Mouse (Mus musculus) heart, postnatal 0 days (tissue): ENCODE results near the gene Rdh11. TPM values are rescaled to one million over a fixed set of nuclear protein-coding genes. Genes with fewer than 3 reads are reported as not detected.

Experiments
- ATAC-seq: fragments of 200-750 bp; cut with Nextera tagmentation; 2 replicates; pipeline ENCODE4 v1.8.0; 2017; ENCODE audit warnings: low read depth, moderate number of reproducible peaks, moderate library complexity; ENCODE audit not compliant: insufficient read depth
- DNase-seq: peaks from one replicate; pipeline ENCODE4 v3.0.0-alpha.2; 2016; ENCODE audit warnings: low spot score
- H3K27ac ChIP-seq: fragments of 300-500 bp; sonication (generic); 2 replicates; pipeline ENCODE4 v1.5.1; 2014; ENCODE audit warnings: low read depth, mild to moderate bottlenecking
- H3K27me3 ChIP-seq: fragments of 300-500 bp; sonication (generic); 2 replicates; pipeline ENCODE4 v1.6.1; 2014; ENCODE audit warnings: low read length, mixed read lengths; ENCODE audit not compliant: control insufficient read depth, insufficient read depth
- H3K36me3 ChIP-seq: fragments of 300-500 bp; sonication (generic); replicated peaks from 2 replicates; pipeline ENCODE4 v1.6.1; 2014; ENCODE audit warnings: low read length, mixed read lengths; ENCODE audit not compliant: control insufficient read depth, insufficient read depth
- H3K4me1 ChIP-seq: fragments of 300-500 bp; sonication (generic); 2 replicates; pipeline ENCODE4 v1.6.1; 2014; ENCODE audit warnings: antibody characterized with exemption; ENCODE audit not compliant: control insufficient read depth, insufficient read depth
- H3K4me2 ChIP-seq: fragments of 300-500 bp; sonication (generic); 2 replicates; pipeline ENCODE4 v1.6.1; 2014; ENCODE audit warnings: low read depth, mild to moderate bottlenecking, low read length, moderate library complexity
- H3K4me3 ChIP-seq: fragments of 300-500 bp; sonication (generic); 2 replicates; pipeline ENCODE4 v1.5.1; 2014; ENCODE audit warnings: low read depth, low read length
- H3K9ac ChIP-seq: fragments of 300-500 bp; sonication (generic); replicated peaks from 2 replicates; pipeline ENCODE4 v1.6.1; 2014; ENCODE audit warnings: low read depth, low read length, mixed read lengths
- H3K9me3 ChIP-seq: fragments of 300-500 bp; sonication (generic); replicated peaks from 2 replicates; pipeline ENCODE4 v1.6.1; 2016; ENCODE audit warnings: low read length; ENCODE audit not compliant: control insufficient read depth
- CTCF ChIP-seq: IDR thresholded peaks from 2 replicates; pipeline ENCODE4 v1.5.1; 2016; ENCODE audit warnings: antibody characterized with exemption, control low read depth, low read depth
- EP300 ChIP-seq: IDR thresholded peaks from 2 replicates; pipeline ENCODE4 v1.6.1; 2016; ENCODE audit warnings: antibody characterized with exemption, low read depth
- WGBS: fragments of 180-500 bp; shearing (Covaris S2); extraction: QIAGEN DNeasy Blood & Tissue Kit; methylation state at CpG from one replicate; pipeline ENCODE4 v1.1.7; 2014; 5-methylcytosine and 5-hydroxymethylcytosine counted together
- polyA plus RNA-seq: library from polyadenylated mRNA; unstranded; fragments of >200 nt; fragmentation: Nextera tagmentation; extraction: Ambion mirVana; gene quantifications from 2 replicates; pipeline ENCODE4 v1.2.1, GENCODE M21; 2015
- total RNA-seq: library from RNA; depleted of rRNA; stranded (reverse); fragments of >200 nt; gene quantifications from 2 replicates; pipeline ENCODE4 v1.2.3, GENCODE M21; 2014; ENCODE audit warnings: low replicate concordance

The Rdh11 gene
- total and polyA plus RNA-seq, 2 experiments from 2014 or later, result 6.7 to 6.8 TPM

DNA sequence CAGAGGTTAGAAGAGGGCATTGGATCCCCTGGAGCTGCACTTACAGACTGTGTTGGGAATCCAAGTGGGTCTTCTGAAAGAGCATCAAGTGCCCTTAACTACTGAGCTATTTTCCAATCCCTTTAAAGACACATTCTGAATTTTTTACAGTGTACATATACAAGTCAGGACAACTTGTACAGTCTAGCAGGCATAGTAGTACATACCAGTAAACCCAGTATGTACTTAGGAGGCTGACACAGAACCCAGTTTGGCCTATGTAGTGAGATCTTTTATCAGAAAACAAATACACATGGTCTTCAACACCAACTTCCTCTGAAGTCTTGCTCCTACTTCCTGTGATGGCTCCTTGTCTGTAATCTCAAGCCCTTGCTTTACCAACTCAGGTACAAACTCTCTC is 53.1 kb downstream of the Rdh11 start:
- H3K4me3 ChIP-seq, result no peak overlapping the region
- H3K36me3 ChIP-seq, result no peaks in the 10 kb centered on the region
- no peak for ATAC-seq
- H3K4me1 ChIP-seq, result no peaks in the 10 kb centered on the region
- H3K9ac ChIP-seq, result no peak overlapping the region
- DNase-seq, result no peak
- H3K9me3 ChIP-seq, result no peaks in the 10 kb centered on the region
- H3K4me2 ChIP-seq, result no peak overlapping the region
- no peak overlapping the region for H3K27ac ChIP-seq
- no peaks in the 10 kb centered on the region for H3K27me3 ChIP-seq
- TF ChIP-seq EP300 (no peak), CTCF (no peak)

DNA sequence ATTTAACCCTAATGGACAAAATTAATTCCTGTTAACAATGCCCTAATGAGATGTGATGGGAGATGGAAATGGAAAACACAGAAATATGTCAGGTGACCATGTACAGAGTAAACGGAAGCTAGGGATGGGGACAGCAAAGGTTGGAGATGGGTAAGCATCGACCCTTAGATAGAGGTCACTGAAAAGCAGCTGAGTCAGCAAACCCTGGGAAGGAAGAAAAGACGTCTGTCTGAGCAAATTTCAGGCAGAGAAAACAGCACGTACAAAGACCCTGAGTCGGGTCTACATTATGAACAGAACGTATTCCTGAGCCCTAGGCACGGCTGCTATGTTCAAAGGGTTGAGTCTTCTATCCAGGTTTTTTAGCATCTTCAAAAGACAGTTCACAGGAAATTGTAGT is 55.1 kb downstream of the Rdh11 start:
- no peak overlapping the region for H3K4me2 ChIP-seq
- H3K9me3 ChIP-seq, result no peaks in the 10 kb centered on the region
- ATAC-seq (no peak), DNase-seq (no peak)
- H3K9ac ChIP-seq, result no peak overlapping the region
- H3K4me1 ChIP-seq, result no peaks in the 10 kb centered on the region
- no peak overlapping the region for H3K27ac ChIP-seq
- TF ChIP-seq EP300, result no peak
- no peak for TF ChIP-seq CTCF
- WGBS, result 72% methylated on average over 7 of the region's 7 CpGs
- no peaks in the 10 kb centered on the region for H3K36me3 ChIP-seq
- no peak overlapping the region for H3K4me3 ChIP-seq
- peaks cover 14% of the 10 kb centered on the region for H3K27me3 ChIP-seq

DNA sequence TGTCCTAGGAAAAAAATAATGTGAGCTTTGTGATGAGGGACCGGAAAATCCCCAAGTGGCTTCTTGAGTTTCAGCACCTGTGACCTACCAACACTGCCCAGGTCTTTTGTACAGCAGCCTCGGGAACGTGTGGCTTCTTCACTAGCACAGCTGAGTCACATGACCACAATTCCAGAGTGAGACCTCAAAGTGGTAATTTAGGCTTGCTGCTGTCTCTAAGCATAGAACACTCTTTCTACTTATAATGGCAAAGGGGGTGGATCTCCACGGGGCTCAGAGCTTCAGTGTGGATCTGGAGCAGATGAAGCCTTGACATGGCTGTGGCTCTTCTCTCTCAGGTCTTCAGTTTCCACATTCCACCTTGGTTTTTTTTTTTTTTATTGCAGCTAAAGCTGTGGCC is 57.0 kb downstream of the Rdh11 start:
- 21% methylated on average over 4 of the region's 4 CpGs for WGBS
- H3K36me3 ChIP-seq, result no peaks in the 10 kb centered on the region
- ATAC-seq (no peak), DNase-seq (no peak)
- H3K9me3 ChIP-seq, result no peaks in the 10 kb centered on the region
- H3K4me1 ChIP-seq, result peaks cover 9% of the 10 kb centered on the region
- no peak overlapping the region for H3K27ac ChIP-seq
- no peak overlapping the region for H3K4me2 ChIP-seq
- H3K4me3 ChIP-seq, result no peak overlapping the region
- no peak overlapping the region for H3K9ac ChIP-seq
- no peak for TF ChIP-seq CTCF
- no peak for TF ChIP-seq EP300
- H3K27me3 ChIP-seq, result peaks cover 32% of the 10 kb centered on the region

DNA sequence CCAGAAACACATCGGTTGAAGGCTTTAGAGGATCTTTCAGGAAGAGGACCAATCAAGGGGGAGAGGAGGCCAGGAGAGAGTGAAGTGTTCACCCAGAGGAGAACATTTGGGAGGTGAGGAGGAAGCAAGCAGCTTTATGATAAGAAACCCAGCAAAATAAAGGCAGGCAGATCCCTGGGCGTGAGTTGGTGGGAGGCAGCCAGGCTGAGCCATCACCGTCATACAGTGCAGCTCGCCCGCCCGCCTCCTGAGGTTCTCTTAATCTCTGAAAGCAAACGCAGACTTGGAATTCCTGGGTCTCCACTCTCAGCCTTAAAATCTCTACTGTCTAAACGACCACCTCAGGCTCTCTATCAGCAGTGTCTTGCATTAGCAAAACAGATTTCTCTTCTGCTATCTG is 57.4 kb downstream of the Rdh11 start:
- no peak for DNase-seq
- 13% methylated on average over 8 of the region's 8 CpGs for WGBS
- H3K27ac ChIP-seq, result no peak overlapping the region
- ATAC-seq, result no peak
- peaks cover 36% of the 10 kb centered on the region for H3K27me3 ChIP-seq
- H3K4me1 ChIP-seq, result peaks cover 9% of the 10 kb centered on the region
- H3K4me3 ChIP-seq, result no peak overlapping the region
- H3K36me3 ChIP-seq, result no peaks in the 10 kb centered on the region
- TF ChIP-seq EP300 (no peak), CTCF (no peak)
- no peak overlapping the region for H3K4me2 ChIP-seq
- H3K9ac ChIP-seq, result no peak overlapping the region
- H3K9me3 ChIP-seq, result no peaks in the 10 kb centered on the region

DNA sequence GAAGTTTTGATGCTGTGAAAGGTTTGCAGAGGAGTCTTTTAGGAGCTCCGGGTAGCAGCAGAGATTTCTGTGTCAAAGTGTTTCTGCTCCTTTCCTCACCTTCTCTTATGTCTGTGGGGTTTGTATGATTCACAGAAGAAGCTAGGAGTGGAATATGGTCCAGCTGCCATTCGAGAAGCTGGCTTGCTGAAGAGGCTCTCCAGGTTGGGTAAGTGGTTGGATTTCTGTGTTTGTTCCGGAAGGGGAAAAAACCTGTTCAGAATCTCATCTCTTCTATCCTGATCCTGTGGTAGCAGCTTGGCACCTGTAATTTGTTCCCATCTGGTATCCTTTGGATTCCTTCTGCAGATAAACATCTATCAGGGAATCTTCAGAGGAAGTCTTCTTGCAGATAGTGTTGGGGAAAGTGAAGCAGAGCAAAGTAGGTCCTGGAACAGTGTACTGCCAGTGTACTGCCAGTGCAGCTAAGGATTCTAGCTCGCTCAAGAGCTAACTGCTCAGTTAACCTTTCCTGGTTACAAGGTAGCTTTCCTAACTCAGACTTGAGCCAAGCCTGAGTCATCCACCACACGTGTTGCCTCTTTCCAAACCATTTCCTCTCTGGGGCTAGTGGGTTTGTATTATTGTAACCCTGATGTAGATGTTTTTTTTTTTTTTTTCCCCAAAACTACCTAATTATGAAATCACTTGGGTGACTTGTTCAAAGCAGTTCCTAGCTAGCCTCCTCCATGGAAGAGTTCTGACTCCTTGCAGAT is 60.2 kb downstream of the Rdh11 start:
- no peak overlapping the region for H3K4me2 ChIP-seq
- no peak for ATAC-seq
- H3K4me3 ChIP-seq, result no peak overlapping the region

DNA sequence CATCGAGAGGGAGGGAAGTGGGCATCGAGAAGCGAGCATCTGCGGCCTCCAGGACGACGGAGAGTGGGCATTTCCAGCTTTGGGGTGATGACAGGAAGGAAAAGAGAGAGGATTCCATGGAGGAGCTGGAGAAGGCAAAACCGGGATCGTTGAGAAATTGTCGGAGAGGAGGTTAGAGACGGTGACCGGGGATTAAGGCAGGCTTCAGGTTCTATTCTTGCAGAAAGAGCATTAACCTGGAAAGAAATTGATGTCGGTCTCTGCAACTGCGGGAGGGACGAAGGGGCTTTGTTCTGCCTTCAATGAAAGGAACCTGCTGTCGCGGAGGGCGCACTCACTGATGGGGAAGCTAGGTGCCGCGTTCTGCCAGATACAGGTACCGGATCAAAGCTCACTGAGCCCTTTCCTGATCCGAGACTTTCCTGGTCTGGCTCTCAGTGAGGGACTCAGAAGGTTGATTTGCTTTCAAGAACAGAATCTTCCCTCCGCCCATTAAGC is 60.9 kb downstream of the Rdh11 start:
- Histone ChIP-seq H3K9ac (no peak overlapping the region), H3K36me3 (no peaks in the 10 kb centered on the region), H3K4me3 (peak overlapping the region; percentile 50), H3K27me3 (peaks cover 38% of the 10 kb centered on the region), H3K9me3 (no peaks in the 10 kb centered on the region), H3K4me2 (peak overlapping the region; percentile 70), H3K27ac (no peak overlapping the region), H3K4me1 (peaks cover 9% of the 10 kb centered on the region)
- WGBS, result 2% methylated on average over 22 of the region's 22 CpGs
- ATAC-seq (no peak), DNase-seq (no peak)
- TF ChIP-seq EP300, result no peak
- TF ChIP-seq CTCF, result no peak

More for the DNA sequence above, 60.2 kb downstream of the Rdh11 start:
- Histone ChIP-seq H3K36me3 (no peaks in the 10 kb centered on the region), H3K27ac (no peak overlapping the region), H3K4me1 (peaks cover 9% of the 10 kb centered on the region), H3K9ac (no peak overlapping the region), H3K9me3 (no peaks in the 10 kb centered on the region), H3K27me3 (peaks cover 38% of the 10 kb centered on the region)
- DNase-seq, result no peak
- TF ChIP-seq EP300 (no peak), CTCF (no peak)
- 29% methylated on average over 5 of the region's 5 CpGs for WGBS
